Mouse (Mus musculus): ENCODE results near the gene Gdpd2.

The Gdpd2 gene

GRCm38 (mm10) chrX:100777655-100778234, 48.1 kb downstream of the Gdpd2 start:
- peak; percentile 8 for DNase-seq (ENCODE audit: low read depth, low spot score)

DNA sequence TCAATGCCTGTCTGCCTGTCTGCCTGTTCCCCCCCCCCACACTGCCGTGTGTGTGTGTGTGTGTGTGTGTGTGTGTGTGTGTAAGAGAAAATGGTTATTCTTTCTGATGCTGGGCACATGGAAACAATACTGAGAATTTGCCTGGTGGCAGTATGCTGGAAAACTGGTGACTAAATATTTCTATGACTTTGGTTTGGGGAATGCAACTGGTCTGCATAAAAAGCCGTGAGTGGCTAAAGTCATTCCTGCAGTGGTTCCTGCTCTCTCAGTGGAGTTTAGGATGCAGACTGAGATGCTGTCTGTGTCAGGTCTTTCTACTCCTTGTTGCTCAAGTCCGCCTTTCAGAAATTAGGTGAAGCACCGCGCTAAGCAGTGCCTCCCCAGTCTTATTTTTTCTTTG, 48.7 kb downstream of the Gdpd2 start:
- peak; percentile 18 for DNase-seq (ENCODE audit: low read depth, low spot score)
